Mouse (Mus musculus): ENCODE results near the gene Hist1h2ap. TPM values are rescaled to one million over a fixed set of nuclear protein-coding genes. Genes with fewer than 3 reads are reported as not detected.
"Not testable (repeated sequence)": the region's sequence is repeated elsewhere in the genome, so short reads cannot be mapped to it uniquely, and the experiment has no call there.

Gene Hist1h2ap
- total and polyA plus RNA-seq, 3 experiments = 24.8 to 141 (median 29.8) TPM

- not testable (repeated sequence) for DNase-seq
These were observed 23.2 kb downstream of the Hist1h2ap start, which contains the start of the genes Hist1h2bq and Hist1h2ao for GRCm38 (mm10) chr13:21810073-21810472. TSS of gene Hist1h2bq (minus strand) at chr13:21810197. TSS of gene Hist1h2ao (plus strand) at chr13:21810465.

DNA sequence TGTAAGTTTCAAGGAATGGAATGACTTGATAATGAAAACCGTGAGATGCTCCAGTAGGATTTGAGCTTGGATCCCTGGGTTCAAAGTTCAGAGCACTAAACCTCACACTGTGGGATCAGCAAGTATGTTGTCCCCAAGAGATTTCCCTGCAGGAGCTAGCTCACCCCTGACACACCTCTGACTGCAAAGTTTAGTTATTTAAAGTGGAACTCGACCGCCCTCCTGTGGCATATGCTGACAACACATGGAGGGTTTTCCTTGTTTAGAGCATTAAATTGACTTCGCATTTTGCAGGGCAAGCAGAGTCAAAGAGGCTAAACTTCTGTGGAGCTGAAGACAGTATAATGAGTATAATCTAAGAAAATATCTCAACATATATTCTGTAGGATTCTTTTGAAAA, 30.2 kb downstream of the Hist1h2ap start:
- not testable (repeated sequence) for DNase-seq

DNA sequence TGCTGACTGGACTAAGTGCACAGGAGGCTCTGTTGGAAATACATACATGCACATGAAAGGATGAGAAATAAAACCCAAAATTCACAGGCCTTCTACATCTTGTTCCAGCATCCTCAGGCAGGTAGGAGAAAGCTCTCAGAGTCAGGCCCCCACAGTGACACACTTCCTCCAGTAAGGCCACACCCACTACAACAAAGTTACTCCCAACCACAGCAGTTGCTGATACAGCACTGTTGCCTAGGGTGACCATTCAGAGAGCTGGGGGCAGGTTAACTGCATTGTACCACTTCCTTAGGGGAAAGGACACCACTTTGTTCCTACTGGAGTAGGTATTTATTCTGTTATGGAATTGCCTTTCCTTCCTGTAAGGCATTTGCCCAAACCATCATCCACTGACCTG, 36.1 kb downstream of the Hist1h2ap start:
- not testable (repeated sequence) for DNase-seq

DNA sequence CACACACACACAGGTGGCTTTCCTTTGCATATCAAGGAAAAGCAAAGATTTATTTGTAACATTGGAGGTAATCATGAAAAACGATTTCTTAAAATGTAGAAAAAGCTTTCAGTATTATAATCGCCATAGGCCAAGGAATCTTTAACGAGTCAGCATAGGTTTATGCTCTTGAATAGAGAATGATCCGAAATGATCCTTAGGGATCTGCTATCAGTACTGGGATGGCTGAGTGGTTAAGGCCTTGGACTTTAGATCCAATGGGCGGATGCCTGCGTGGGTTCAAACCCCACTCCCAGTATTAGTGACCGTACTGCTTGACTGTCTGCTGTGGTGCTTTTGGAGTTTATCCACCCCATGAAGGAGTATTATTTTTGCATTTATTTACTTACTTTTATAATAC, 37.7 kb downstream of the Hist1h2ap start:
- no peak for DNase-seq

GRCm38 (mm10) chr13:21790601-21791283, 42.6 kb downstream of the Hist1h2ap start:
- peak; percentile 14 for DNase-seq

DNA sequence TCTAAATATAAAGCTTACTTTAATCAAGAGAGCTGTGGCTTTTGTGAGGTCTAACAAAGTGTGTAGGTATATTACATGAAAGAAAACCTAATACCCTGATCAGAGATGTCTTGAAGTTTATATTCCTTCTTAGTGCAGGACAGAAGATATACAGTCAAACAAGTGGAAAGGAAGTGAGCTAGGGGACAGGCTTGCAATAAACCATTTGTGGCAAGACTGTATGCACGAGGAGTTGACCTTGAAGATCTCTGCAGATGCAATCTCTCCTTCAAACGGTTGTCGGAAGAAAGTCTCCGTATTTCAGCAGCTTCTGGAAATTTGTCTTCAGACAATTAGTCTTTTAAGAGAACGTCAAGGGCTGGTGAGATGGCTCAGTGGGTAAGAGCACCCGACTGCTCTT, 43.4 kb downstream of the Hist1h2ap start:
- no peak for DNase-seq

GRCm38 (mm10) chr13:21787760-21788593, 45.3 kb downstream of the Hist1h2ap start:
- DNase-seq = no peak

GRCm38 (mm10) chr13:21786899-21787629, 46.2 kb downstream of the Hist1h2ap start, which contains the start of the genes Hist1h2an and Hist1h2bp:
TSS of gene Hist1h2an (minus strand) at chr13:21787218.
TSS of gene Hist1h2bp (plus strand) at chr13:21787461.
- DNase-seq = peak; percentile 92

- no peak for DNase-seq
These were observed 47.0 kb downstream of the Hist1h2ap start for GRCm38 (mm10) chr13:21786189-21786898.

DNA sequence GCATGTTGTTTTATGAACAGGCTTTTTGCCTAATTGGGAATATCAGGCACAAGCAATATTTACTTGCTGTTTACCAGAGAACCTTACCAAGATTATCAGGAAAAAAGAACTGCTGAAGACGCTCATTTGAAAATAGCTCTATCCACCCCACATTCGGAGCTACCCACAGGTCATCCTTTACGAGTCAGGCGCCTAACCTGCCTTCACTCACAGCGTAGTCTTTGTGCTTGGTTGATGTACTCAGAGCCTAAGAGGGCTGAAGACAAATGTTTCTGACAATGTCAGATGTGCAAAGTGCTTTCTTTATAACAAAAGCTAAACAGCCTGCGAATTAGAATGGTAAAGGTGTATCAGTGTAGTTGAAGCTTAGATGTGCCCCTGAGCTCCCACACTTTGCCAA, 49.0 kb downstream of the Hist1h2ap start:
- no peak for DNase-seq

DNA sequence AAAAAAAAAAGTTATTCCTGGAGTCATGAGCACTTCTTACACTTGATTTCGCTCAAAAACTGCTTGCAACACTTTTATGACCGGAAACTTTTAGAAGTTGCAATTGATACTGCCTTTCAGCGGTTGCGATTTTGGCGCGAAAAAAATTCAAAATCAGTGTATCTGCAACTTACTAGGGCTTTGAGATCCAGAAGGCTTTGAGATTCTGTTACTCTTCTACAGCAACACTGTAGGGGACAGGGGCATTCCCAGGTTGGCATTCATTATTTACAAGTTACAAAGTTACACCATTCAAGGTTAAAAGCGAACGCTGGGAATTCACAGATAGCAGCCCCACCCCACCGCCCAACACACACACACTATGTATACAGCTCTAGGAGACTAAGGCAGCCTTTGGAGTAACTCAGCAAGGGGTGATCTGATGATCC, 49.6 kb downstream of the Hist1h2ap start:
- DNase-seq = no peak

- peak; percentile 79 for DNase-seq
These were observed 50.1 kb downstream of the Hist1h2ap start, which contains the start of gene Hist1h3i for GRCm38 (mm10) chr13:21783255-21783617. TSS of gene Hist1h3i (minus strand) at chr13:21783370.

Small RNA genes lying within 50 kb of the gene (microRNA-seq; reads per million reads assigned to microRNA genes)
- gene Gm19658 (0 reads per million in 2 experiments), gene Gm44346 (0 reads per million in 2 experiments), gene Gm44466 (0 reads per million in 2 experiments)

Other genes starting within 250 kb of the Hist1h2ap start
- gene Olfr1362, start 219.5 kb downstream of the Hist1h2ap start, total RNA-seq (2021) = not detected
- 0.04 TPM in 1 of 2 replicates, not detected in the other for gene Olfr1362, start 219.5 kb downstream of the Hist1h2ap start, polyA plus RNA-seq (2012; rRNA removed)
- not detected for gene Olfr11, start 191.0 kb downstream of the Hist1h2ap start, total RNA-seq (2021)
- not detected in 2 replicates for gene Olfr11, start 191.0 kb downstream of the Hist1h2ap start, polyA plus RNA-seq (2012; rRNA removed)
- gene Olfr1361, start 170.1 kb downstream of the Hist1h2ap start, total RNA-seq (2021) = not detected
- gene Olfr1361, start 170.1 kb downstream of the Hist1h2ap start, polyA plus RNA-seq (2012; rRNA removed) = not detected in 2 replicates
- gene Olfr1360, start 156.1 kb downstream of the Hist1h2ap start, total RNA-seq (2021) = not detected
- not detected in 2 replicates for gene Olfr1360, start 156.1 kb downstream of the Hist1h2ap start, polyA plus RNA-seq (2012; rRNA removed)
- gene Olfr1359, start 135.4 kb downstream of the Hist1h2ap start, total RNA-seq (2021) = not detected
- gene Olfr1359, start 135.4 kb downstream of the Hist1h2ap start, polyA plus RNA-seq (2012; rRNA removed) = not detected in 2 replicates
- 10 to 100 TPM; 24.1 to 36.9 TPM for gene Hist1h2bl, start 117.4 kb downstream of the Hist1h2ap start, total RNA-seq (2021)
- 0.49 and 1.3 TPM in 2 replicates for gene Hist1h2bl, start 117.4 kb downstream of the Hist1h2ap start, polyA plus RNA-seq (2012; rRNA removed)
- 10 to 100 TPM; 28.5 to 38.1 TPM for gene Hist1h2ai, start 117.1 kb downstream of the Hist1h2ap start, total RNA-seq (2021)
- 5.7 and 9.3 TPM in 2 replicates for gene Hist1h2ai, start 117.1 kb downstream of the Hist1h2ap start, polyA plus RNA-seq (2012; rRNA removed)
- gene Hist1h3h, start 115.8 kb downstream of the Hist1h2ap start, total RNA-seq (2021) = 10 to 100 TPM; 16.3 to 42.1 TPM
- gene Hist1h3h, start 115.8 kb downstream of the Hist1h2ap start, polyA plus RNA-seq (2012; rRNA removed) = 5.5 and 8.7 TPM in 2 replicates
- 1 to 10 TPM; 6.5 to 7.0 TPM for gene Hist1h2bm, start 111.5 kb downstream of the Hist1h2ap start, total RNA-seq (2021)
- gene Hist1h2bm, start 111.5 kb downstream of the Hist1h2ap start, polyA plus RNA-seq (2012; rRNA removed) = 0.28 and 0.56 TPM in 2 replicates
- gene Hist1h4j, start 98.4 kb downstream of the Hist1h2ap start, total RNA-seq (2021) = 10 to 100 TPM in 1 of 2 experiments, 1 to 10 TPM in 1; 7.5 to 11.4 TPM
- gene Hist1h4j, start 98.4 kb downstream of the Hist1h2ap start, polyA plus RNA-seq (2012; rRNA removed) = 0.52 TPM in 2 replicates
- 100 to 1,000 TPM in 1 of 2 experiments, 10 to 100 TPM in 1; 76.0 to 101 TPM for gene Hist1h4k, start 83.0 kb downstream of the Hist1h2ap start, total RNA-seq (2021)
- 10.2 and 12.5 TPM in 2 replicates for gene Hist1h4k, start 83.0 kb downstream of the Hist1h2ap start, polyA plus RNA-seq (2012; rRNA removed)
- 10 to 100 TPM; 10.8 to 11.1 TPM for gene Hist1h2ak, start 79.7 kb downstream of the Hist1h2ap start, total RNA-seq (2021)
- 5.4 and 7.8 TPM in 2 replicates for gene Hist1h2ak, start 79.7 kb downstream of the Hist1h2ap start, polyA plus RNA-seq (2012; rRNA removed)
- gene Hist1h2bn, start 79.4 kb downstream of the Hist1h2ap start, total RNA-seq (2021) = 10 to 100 TPM; 16.7 to 17.2 TPM
- gene Hist1h2bn, start 79.4 kb downstream of the Hist1h2ap start, polyA plus RNA-seq (2012; rRNA removed) = 2.5 and 8.2 TPM in 2 replicates
- gene Hist1h1b, start 52.9 kb downstream of the Hist1h2ap start, total RNA-seq (2021) = 10 to 100 TPM; 11.6 to 11.7 TPM
- gene Hist1h1b, start 52.9 kb downstream of the Hist1h2ap start, polyA plus RNA-seq (2012; rRNA removed) = 0.34 and 0.37 TPM in 2 replicates
- gene Hist1h3i, start 50.1 kb downstream of the Hist1h2ap start, total RNA-seq (2021) = 10 to 100 TPM; 41.4 to 42.7 TPM
- 16.8 and 25.5 TPM in 2 replicates for gene Hist1h3i, start 50.1 kb downstream of the Hist1h2ap start, polyA plus RNA-seq (2012; rRNA removed)
- 1 to 10 TPM; 3.4 to 4.6 TPM for gene Hist1h2an, start 46.3 kb downstream of the Hist1h2ap start, total RNA-seq (2021)
- gene Hist1h2an, start 46.3 kb downstream of the Hist1h2ap start, polyA plus RNA-seq (2012; rRNA removed) = 4.2 TPM in 1 of 2 replicates, not detected in the other
- 10 to 100 TPM in 1 of 2 experiments, 1 to 10 TPM in 1; 8.5 to 10.7 TPM for gene Hist1h2bp, start 46.0 kb downstream of the Hist1h2ap start, total RNA-seq (2021)
- gene Hist1h2bp, start 46.0 kb downstream of the Hist1h2ap start, polyA plus RNA-seq (2012; rRNA removed) = 1.6 TPM in 1 of 2 replicates, not detected in the other
- 10 to 100 TPM; 35.5 to 55.7 TPM for gene Hist1h2bq, start 23.3 kb downstream of the Hist1h2ap start, total RNA-seq (2021)
- 13.1 and 16.6 TPM in 2 replicates for gene Hist1h2bq, start 23.3 kb downstream of the Hist1h2ap start, polyA plus RNA-seq (2012; rRNA removed)
- gene Hist1h2ao, start 23.0 kb downstream of the Hist1h2ap start, total RNA-seq (2021) = 10 to 100 TPM; 16.1 to 19.4 TPM
- not detected in 2 replicates for gene Hist1h2ao, start 23.0 kb downstream of the Hist1h2ap start, polyA plus RNA-seq (2012; rRNA removed)
- gene Hist1h4m, start 21.8 kb downstream of the Hist1h2ap start, total RNA-seq (2021) = 100 to 1,000 TPM; 165 to 190 TPM
- gene Hist1h4m, start 21.8 kb downstream of the Hist1h2ap start, polyA plus RNA-seq (2012; rRNA removed) = 4.5 TPM in 1 of 2 replicates, not detected in the other
- 10 to 100 TPM; 22.2 to 52.8 TPM for gene Hist1h4n, start 1.3 kb downstream of the Hist1h2ap start, total RNA-seq (2021)
- 4.1 and 6.6 TPM in 2 replicates for gene Hist1h4n, start 1.3 kb downstream of the Hist1h2ap start, polyA plus RNA-seq (2012; rRNA removed)
- 10 to 100 TPM; 36.5 to 55.8 TPM for gene Hist1h2br, start 236 bp upstream of the Hist1h2ap start, total RNA-seq (2021)
- 12.6 and 15.9 TPM in 2 replicates for gene Hist1h2br, start 236 bp upstream of the Hist1h2ap start, polyA plus RNA-seq (2012; rRNA removed)
- 1 to 10 TPM; 1.7 to 1.9 TPM for gene Zfp184, start 111.6 kb upstream of the Hist1h2ap start, total RNA-seq (2021)
- 0.26 and 0.35 TPM in 2 replicates for gene Zfp184, start 111.6 kb upstream of the Hist1h2ap start, polyA plus RNA-seq (2012; rRNA removed)
- gene Pom121l2, start 147.7 kb upstream of the Hist1h2ap start, total RNA-seq (2021) = not detected
- not detected in 2 replicates for gene Pom121l2, start 147.7 kb upstream of the Hist1h2ap start, polyA plus RNA-seq (2012; rRNA removed)
- under 1 TPM in 1 of 2 experiments, not detected in 1; 0.61 TPM for gene Prss16, start 176.2 kb upstream of the Hist1h2ap start, total RNA-seq (2021)
- gene Prss16, start 176.2 kb upstream of the Hist1h2ap start, polyA plus RNA-seq (2012; rRNA removed) = 0.35 and 1.0 TPM in 2 replicates
- 10 to 100 TPM; 14.2 to 18.9 TPM for gene Hist1h2ah, start 202.1 kb upstream of the Hist1h2ap start, total RNA-seq (2021)
- 1.0 and 16.0 TPM in 2 replicates for gene Hist1h2ah, start 202.1 kb upstream of the Hist1h2ap start, polyA plus RNA-seq (2012; rRNA removed)
- gene Hist1h2bk, start 202.4 kb upstream of the Hist1h2ap start, total RNA-seq (2021) = 10 to 100 TPM; 27.4 to 48.0 TPM
- 1.9 and 3.2 TPM in 2 replicates for gene Hist1h2bk, start 202.4 kb upstream of the Hist1h2ap start, polyA plus RNA-seq (2012; rRNA removed)
- gene Hist1h4i, start 207.9 kb upstream of the Hist1h2ap start, total RNA-seq (2021) = 10 to 100 TPM; 48.5 to 52.2 TPM
- 11.4 and 12.7 TPM in 2 replicates for gene Hist1h4i, start 207.9 kb upstream of the Hist1h2ap start, polyA plus RNA-seq (2012; rRNA removed)
- gene Hist1h2ag, start 209.4 kb upstream of the Hist1h2ap start, total RNA-seq (2021) = 10 to 100 TPM; 14.1 to 18.2 TPM
- gene Hist1h2ag, start 209.4 kb upstream of the Hist1h2ap start, polyA plus RNA-seq (2012; rRNA removed) = 0.45 TPM in 1 of 2 replicates, not detected in the other
- gene Hist1h2bj, start 209.7 kb upstream of the Hist1h2ap start, total RNA-seq (2021) = 10 to 100 TPM; 14.1 to 18.8 TPM
- gene Hist1h2bj, start 209.7 kb upstream of the Hist1h2ap start, polyA plus RNA-seq (2012; rRNA removed) = 2.3 and 2.8 TPM in 2 replicates